Mouse (Mus musculus) intestine, postnatal 0 days (tissue): ENCODE data around the gene Sptbn1. TPM values are rescaled to one million over a fixed set of nuclear protein-coding genes. Genes with fewer than 3 reads are reported as not detected.

Source experiments
- ATAC-seq: fragments of 200-750 bp; cut with Nextera tagmentation; 2 replicates; pipeline ENCODE4 v1.8.0; 2017; ENCODE audit warnings: mild to moderate bottlenecking, moderate TSS enrichment, moderate library complexity
- H3K27ac ChIP-seq: fragments of 300-500 bp; sonication (generic); 2 replicates; pipeline ENCODE4 v1.5.1; 2014; ENCODE audit warnings: mild to moderate bottlenecking, low read depth, low read length, moderate library complexity
- H3K27me3 ChIP-seq: fragments of 300-500 bp; sonication (generic); replicated peaks from 2 replicates; pipeline ENCODE4 v1.6.1; 2014; ENCODE audit warnings: low read length, mixed read lengths; ENCODE audit not compliant: control insufficient read depth, insufficient read depth
- H3K36me3 ChIP-seq: fragments of 300-500 bp; sonication (generic); 2 replicates; pipeline ENCODE4 v1.6.1; 2014; ENCODE audit warnings: mild to moderate bottlenecking, moderate library complexity; ENCODE audit not compliant: control insufficient read depth, insufficient read depth
- H3K4me1 ChIP-seq: fragments of 300-500 bp; sonication (generic); replicated peaks from 2 replicates; pipeline ENCODE4 v1.6.1; 2014; ENCODE audit warnings: antibody characterized with exemption, low read length, mixed read lengths; ENCODE audit not compliant: control insufficient read depth, insufficient read depth
- H3K4me2 ChIP-seq: fragments of 300-500 bp; sonication (generic); replicated peaks from 2 replicates; pipeline ENCODE4 v1.6.1; 2014; ENCODE audit warnings: low read depth, mild to moderate bottlenecking, moderate library complexity
- H3K4me3 ChIP-seq: fragments of 300-500 bp; sonication (generic); 2 replicates; pipeline ENCODE4 v1.5.1; 2014; ENCODE audit warnings: low read depth, low read length
- H3K9ac ChIP-seq: fragments of 300-500 bp; sonication (generic); 2 replicates; pipeline ENCODE4 v1.6.1; 2014; ENCODE audit warnings: mild to moderate bottlenecking, low read depth, low read length
- H3K9me3 ChIP-seq: fragments of 300-500 bp; sonication (generic); 2 replicates; pipeline ENCODE4 v1.6.1; 2016; ENCODE audit warnings: mixed run types; ENCODE audit not compliant: control insufficient read depth
- CTCF ChIP-seq: sonication (generic); IDR thresholded peaks from 2 replicates; pipeline ENCODE4 v1.5.1; 2016; ENCODE audit warnings: low read depth, mild to moderate bottlenecking, control low read depth, antibody characterized with exemption, moderate library complexity
- WGBS: fragments of 180-500 bp; shearing (Covaris S2); extraction: QIAGEN DNeasy Blood & Tissue Kit; methylation state at CpG from one replicate; pipeline ENCODE4 v1.1.7; 2014; 5-methylcytosine and 5-hydroxymethylcytosine counted together
- polyA plus RNA-seq: library from polyadenylated mRNA; unstranded; fragments of >200 nt; fragmentation: Nextera tagmentation; extraction: Ambion mirVana; gene quantifications from 2 replicates; pipeline ENCODE4 v1.2.1, GENCODE M21; 2015

Sptbn1 gene
- polyA plus RNA-seq, 1 experiment from 2014 or later, result 73.5 TPM

DNA sequence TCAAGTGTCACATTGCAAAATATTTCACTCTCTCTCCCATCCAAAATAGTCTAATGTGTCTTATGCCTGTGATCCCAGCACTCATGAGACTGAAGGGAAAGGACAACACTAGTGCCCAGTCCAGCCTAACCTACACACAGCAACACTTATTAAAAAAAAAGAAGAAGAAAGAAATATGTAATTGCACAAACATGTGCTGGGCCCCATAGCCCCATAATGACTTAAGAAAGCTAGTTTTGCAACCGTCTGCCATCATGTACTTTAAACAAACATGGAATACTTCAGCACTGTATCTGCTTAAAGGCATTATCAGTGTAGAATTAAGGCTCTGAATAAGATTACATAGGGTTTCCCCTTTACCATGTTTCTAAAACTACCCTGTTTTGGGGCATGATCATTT, 92.4 kb downstream of the Sptbn1 start:
- H3K36me3 ChIP-seq, result 0 out of 2 replicates have a peak, but pooled peaks cover 5% of the 10 kb centered on the region
- no peaks in the 10 kb centered on the region for H3K9me3 ChIP-seq
- no peak overlapping the region for H3K4me2 ChIP-seq
- no peak overlapping the region for H3K9ac ChIP-seq
- H3K27me3 ChIP-seq, result no peaks in the 10 kb centered on the region
- no peak for TF ChIP-seq CTCF
- 20% methylated on average over 1 of the region's 1 CpGs for WGBS
- 0 out of 2 replicates have a peak, but pooled peaks cover 21% of the 10 kb centered on the region for H3K4me1 ChIP-seq
- no peak overlapping the region for H3K27ac ChIP-seq
- no peak overlapping the region for H3K4me3 ChIP-seq
- no peak for ATAC-seq

DNA sequence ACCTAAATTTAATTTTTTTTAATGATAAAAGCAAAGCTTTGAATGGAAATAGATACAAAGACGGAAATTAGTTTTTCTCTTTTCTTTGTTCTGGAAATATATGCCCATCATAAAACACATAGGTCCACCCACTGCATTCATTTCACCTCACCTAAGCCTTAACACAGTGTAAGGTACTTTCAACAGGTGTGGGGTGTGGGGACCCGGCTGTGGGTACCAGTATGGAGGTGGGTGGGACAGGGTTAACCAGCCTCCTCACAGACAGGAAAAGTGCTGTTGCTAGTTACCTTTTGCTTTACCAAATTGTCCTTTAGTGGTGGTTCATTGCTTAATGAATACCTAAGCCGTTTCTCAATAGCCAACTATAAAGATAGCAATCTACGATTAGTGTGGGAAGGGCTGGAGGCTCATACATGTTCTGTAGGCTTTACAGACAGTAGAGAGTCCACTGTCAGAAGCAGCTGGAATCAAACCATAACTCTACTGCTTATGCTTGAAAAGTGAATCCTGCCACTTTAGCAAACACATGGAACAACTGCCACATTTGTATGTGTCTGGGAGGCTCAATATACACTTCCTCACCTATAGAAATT, 96.3 kb downstream of the Sptbn1 start:
- Histone ChIP-seq H3K27me3 (no peaks in the 10 kb centered on the region), H3K4me3 (no peak overlapping the region), H3K9ac (no peak overlapping the region), H3K27ac (peak overlapping the region; percentile 51; the same call in 1 of the 2 replicates), H3K9me3 (no peaks in the 10 kb centered on the region), H3K36me3 (0 out of 2 replicates have a peak, but pooled peaks cover 5% of the 10 kb centered on the region), H3K4me2 (peak overlapping the region; percentile 44; the same call in 1 of the 2 replicates), H3K4me1 (0 out of 2 replicates have a peak, but pooled peaks cover 20% of the 10 kb centered on the region)
- no peak for TF ChIP-seq CTCF
- 45% methylated on average over 4 of the region's 4 CpGs for WGBS
- peak; percentile 86 for ATAC-seq

DNA sequence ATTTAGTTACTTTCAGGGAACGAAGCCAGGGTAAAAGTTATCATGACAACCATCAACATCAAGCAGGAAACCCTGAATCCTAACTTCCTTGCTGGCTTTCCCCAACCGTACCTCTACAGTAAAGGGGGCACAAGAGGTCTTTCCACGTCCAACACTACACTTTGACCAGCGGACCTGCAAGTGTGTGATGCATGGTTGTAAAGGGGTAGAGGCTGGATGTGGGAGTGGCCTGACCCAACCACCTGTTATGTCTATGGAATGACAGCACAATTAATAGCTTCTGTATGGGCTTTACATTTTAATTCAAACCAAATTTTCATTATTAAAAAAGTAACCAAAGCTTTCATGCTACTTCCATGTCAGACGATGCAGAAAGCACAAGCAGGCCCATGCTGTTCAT, 96.8 kb downstream of the Sptbn1 start:
- Histone ChIP-seq H3K27me3 (no peaks in the 10 kb centered on the region), H3K4me3 (no peak overlapping the region), H3K9ac (no peak overlapping the region), H3K4me1 (peaks cover 15% of the 10 kb centered on the region; the same call in 1 of the 2 replicates), H3K9me3 (no peaks in the 10 kb centered on the region), H3K4me2 (peak overlapping the region; percentile 44; the same call in 1 of the 2 replicates), H3K36me3 (0 out of 2 replicates have a peak, but pooled peaks cover 5% of the 10 kb centered on the region), H3K27ac (no peak overlapping the region)
- ATAC-seq, result no peak; the same call in 1 of the 2 replicates
- no peak for TF ChIP-seq CTCF
- 36% methylated on average over 5 of the region's 5 CpGs for WGBS

DNA sequence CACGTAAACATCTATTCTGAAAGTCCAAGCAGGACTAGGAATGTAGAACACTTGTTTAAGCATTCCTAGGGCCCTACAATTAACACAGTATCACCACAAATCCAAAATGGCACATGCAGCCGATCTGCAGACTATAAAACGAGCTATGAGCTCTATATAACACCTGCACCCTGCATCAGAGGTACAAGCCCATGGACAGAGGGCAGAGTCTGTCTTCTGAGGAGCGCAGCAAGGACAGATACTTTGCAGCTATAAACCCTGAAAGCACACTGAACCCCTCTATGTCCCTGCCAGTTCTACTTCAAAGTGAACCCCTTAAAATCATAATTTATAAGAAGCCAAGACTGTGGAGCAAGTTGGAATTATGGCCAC, 101.4 kb downstream of the Sptbn1 start:
- TF ChIP-seq CTCF, result no peak
- Histone ChIP-seq H3K9ac (no peak overlapping the region), H3K9me3 (no peaks in the 10 kb centered on the region), H3K36me3 (no peaks in the 10 kb centered on the region), H3K27ac (peak overlapping the region; percentile 31; the same call in 1 of the 2 replicates), H3K27me3 (no peaks in the 10 kb centered on the region), H3K4me2 (no peak overlapping the region), H3K4me3 (no peak overlapping the region), H3K4me1 (peaks cover 19% of the 10 kb centered on the region)
- ATAC-seq, result peak; percentile 53
- WGBS, result 34% methylated on average over 4 of the region's 4 CpGs

DNA sequence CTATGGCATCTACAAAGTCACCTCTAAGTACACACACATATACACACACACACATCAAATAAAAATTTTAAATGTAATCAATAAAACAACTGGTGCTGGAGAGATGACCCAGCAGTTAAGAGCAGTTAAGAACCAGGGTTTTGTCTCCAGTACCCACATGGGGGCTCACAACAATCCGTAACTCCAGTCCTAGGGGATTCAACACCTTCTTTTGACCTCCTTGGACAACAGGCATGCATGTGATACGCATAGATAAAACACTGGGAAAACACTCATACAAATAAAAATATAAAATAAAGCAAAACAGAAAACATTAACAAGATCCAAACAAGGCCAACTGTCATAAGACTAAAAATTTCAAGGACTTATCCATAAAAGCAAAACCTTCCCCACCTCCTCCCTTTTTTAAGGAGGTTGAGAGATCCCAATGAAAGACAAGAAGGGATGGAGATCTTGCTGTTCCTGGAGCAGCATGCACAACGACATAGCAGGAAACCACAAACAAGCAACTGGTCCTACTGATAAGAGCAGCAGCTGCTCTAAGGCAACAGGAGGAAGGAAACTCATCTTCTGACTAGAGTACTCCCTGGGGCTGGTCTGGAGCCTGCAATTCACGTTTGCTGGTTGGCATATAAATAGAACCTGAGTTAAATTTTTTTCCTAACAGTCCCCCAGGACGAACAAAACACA, 102.0 kb downstream of the Sptbn1 start:
- Histone ChIP-seq H3K27ac (no peak overlapping the region), H3K9ac (no peak overlapping the region), H3K27me3 (no peaks in the 10 kb centered on the region), H3K4me1 (peaks cover 24% of the 10 kb centered on the region), H3K36me3 (no peaks in the 10 kb centered on the region), H3K4me2 (no peak overlapping the region), H3K9me3 (no peaks in the 10 kb centered on the region), H3K4me3 (no peak overlapping the region)
- WGBS, result 40% methylated on average over 5 of the region's 5 CpGs
- TF ChIP-seq CTCF, result no peak
- ATAC-seq, result no peak

DNA sequence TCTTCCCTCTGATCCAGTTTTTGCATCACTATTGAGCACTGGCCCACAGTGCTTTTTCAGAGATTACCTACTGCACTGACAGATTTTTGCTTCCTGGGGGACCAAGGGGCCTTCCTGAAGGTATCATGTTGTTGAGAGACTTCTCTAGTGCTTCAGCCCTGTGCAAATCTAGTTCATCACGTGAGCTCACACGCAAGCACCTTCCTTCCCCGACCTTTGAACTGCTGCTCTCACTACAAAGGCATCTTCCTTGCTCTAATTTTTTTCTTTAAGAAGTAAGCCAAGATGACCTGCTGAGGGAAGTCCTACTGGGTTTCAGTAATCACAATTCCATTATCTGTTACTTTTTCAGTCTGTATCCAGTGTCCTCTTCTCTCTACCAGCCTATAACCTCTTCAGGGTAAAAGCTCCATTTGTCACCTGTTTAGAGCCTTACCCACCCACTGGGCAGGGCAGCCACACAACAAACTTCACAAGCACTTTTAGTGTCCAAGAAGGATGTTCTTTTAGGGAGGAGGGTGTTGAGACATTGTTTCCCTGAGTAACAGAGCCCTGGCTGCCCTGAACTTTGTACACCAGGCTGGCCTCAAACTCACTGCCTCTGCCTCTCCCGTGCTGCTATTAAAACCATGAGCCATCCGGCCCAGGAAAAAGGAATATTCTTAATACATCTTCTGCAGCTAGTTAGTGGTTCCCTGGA, 103.3 kb downstream of the Sptbn1 start:
- TF ChIP-seq CTCF, result no peak
- H3K36me3 ChIP-seq, result peaks cover 2% of the 10 kb centered on the region; the same call in 1 of the 2 replicates
- H3K4me3 ChIP-seq, result no peak overlapping the region
- no peak overlapping the region for H3K4me2 ChIP-seq
- ATAC-seq, result peak; percentile 75
- no peaks in the 10 kb centered on the region for H3K9me3 ChIP-seq
- no peak overlapping the region for H3K9ac ChIP-seq
- 23% methylated on average over 5 of the region's 5 CpGs for WGBS
- H3K4me1 ChIP-seq, result peaks cover 26% of the 10 kb centered on the region
- peak overlapping the region; percentile 70 for H3K27ac ChIP-seq
- H3K27me3 ChIP-seq, result no peaks in the 10 kb centered on the region
